24 mouse cellular contexts compared by ENCODE assay signal in the genomic region with DNA sequence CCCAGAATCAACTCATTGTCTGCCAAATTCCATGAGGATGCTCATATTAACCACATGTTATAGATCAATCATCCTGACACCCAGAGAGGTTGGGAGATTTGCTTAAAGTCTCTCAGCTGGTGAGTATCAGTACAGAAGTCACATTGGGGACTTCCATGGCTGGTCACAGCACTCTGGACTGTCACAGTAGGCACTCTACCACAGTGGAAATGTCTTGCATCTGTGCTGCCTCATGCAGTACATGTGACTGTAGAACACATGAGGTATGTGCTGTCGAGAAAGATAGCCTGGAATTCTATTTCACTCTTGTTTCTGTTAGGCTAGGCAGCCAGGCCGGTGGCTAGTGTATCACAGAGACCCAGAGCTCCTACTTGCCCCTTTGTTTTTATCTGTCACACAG. TPM values are rescaled to one million over a fixed set of nuclear protein-coding genes. Genes with fewer than 3 reads are reported as not detected.
DNase-seq lines count a peak whose midpoint lies in the region; ATAC-seq lines count a peak whose summit lies in the region.
"Had no signal": no experiment of that assay in that cellular context is flagged by ENCODE, and none has a peak within 500 bp of the region (broad histone marks: within the 10 kb centered on the region; RNA-seq: fewer than 3 reads in every experiment).

No protein-coding gene starts in this region.

- 49% methylated on average over 2 of the region's 2 CpGs for WGBS in heart, embryonic 11.5 days (ENCODE audit: insufficient replicate concordance)

- peak; percentile 59 for DNase-seq in heart, adult 11 months
- peak; percentile 37 for DNase-seq in induced T-regulatory cell, adult 2 months (ENCODE audit: low read depth)
- peak; percentile 36 to 49 for DNase-seq in natural killer cell, adult 2 months (ENCODE audit: low spot score in 2 of 2)
- DNase-seq in layer of hippocampus, postnatal 14 days (ENCODE audit: low spot score in 2 of 2): no peak
- DNase-seq: adrenal gland, postnatal 10 days; adrenal gland, postnatal 36 days; cerebellum, adult 11-12 months; cerebellum, adult 9-10 months; cerebellum, postnatal 14 days; gastrocnemius, postnatal 25 days; heart, adult 2 months had no signal

- no peak for ATAC-seq in heart, embryonic 11.5 days (replicated peaks; ENCODE audit: insufficient number of reproducible peaks, low FRiP score, low TSS enrichment)
- no peak for ATAC-seq in cerebellum, adult (ENCODE audit: insufficient number of reproducible peaks, low FRiP score, low TSS enrichment)
- ATAC-seq: forebrain, embryonic 15.5 days; intestine, embryonic 15.5 days; Patski had no signal

- no peaks in the 10 kb centered on the region for H3K36me3 ChIP-seq in heart, embryonic 11.5 days (ENCODE audit: control insufficient read depth, insufficient read depth, low read length)
- H3K36me3 ChIP-seq: forebrain, embryonic 10.5 days; forebrain, embryonic 15.5 days; G1E; heart, embryonic 10.5 days; hindbrain, embryonic 12.5 days; hindbrain, embryonic 15.5 days; intestine, embryonic 15.5 days had no signal

- no peak overlapping the region for H3K4me2 ChIP-seq in heart, embryonic 11.5 days
- H3K4me2 ChIP-seq: forebrain, embryonic 15.5 days; hindbrain, embryonic 12.5 days; hindbrain, embryonic 15.5 days; intestine, embryonic 15.5 days had no signal

- no peak overlapping the region for H3K27ac ChIP-seq in heart, embryonic 11.5 days (ENCODE audit: low read depth, low read length)
- H3K27ac ChIP-seq: forebrain, embryonic 10.5 days; forebrain, embryonic 15.5 days; heart, adult 2 months; heart, embryonic 10.5 days; hindbrain, embryonic 12.5 days; hindbrain, embryonic 15.5 days; intestine, embryonic 15.5 days had no signal

- H3K9me3 ChIP-seq in heart, embryonic 11.5 days (replicated peaks; ENCODE audit: control insufficient read depth, low read length): no peaks in the 10 kb centered on the region
- H3K9me3 ChIP-seq: forebrain, embryonic 10.5 days; forebrain, embryonic 15.5 days; heart, embryonic 10.5 days; hindbrain, embryonic 12.5 days; hindbrain, embryonic 15.5 days; intestine, embryonic 15.5 days had no signal

- no peak overlapping the region for H3K4me3 ChIP-seq in heart, embryonic 11.5 days (ENCODE audit: low read depth, low read length)
- H3K4me3 ChIP-seq: forebrain, embryonic 10.5 days; forebrain, embryonic 15.5 days; heart, adult 2 months; heart, embryonic 10.5 days; hindbrain, embryonic 12.5 days; hindbrain, embryonic 15.5 days; intestine, embryonic 15.5 days had no signal

- H3K9ac ChIP-seq in heart, embryonic 11.5 days (ENCODE audit: low read depth, low read length): no peak overlapping the region
- H3K9ac ChIP-seq: forebrain, embryonic 15.5 days; hindbrain, embryonic 12.5 days; hindbrain, embryonic 15.5 days; intestine, embryonic 15.5 days had no signal

- H3K4me1 ChIP-seq in heart, embryonic 11.5 days (ENCODE audit: control insufficient read depth, insufficient read depth, low read length): no peaks in the 10 kb centered on the region
- H3K4me1 ChIP-seq: forebrain, embryonic 15.5 days; hindbrain, embryonic 12.5 days; hindbrain, embryonic 15.5 days; intestine, embryonic 15.5 days had no signal

- no peaks in the 10 kb centered on the region for H3K27me3 ChIP-seq in heart, embryonic 11.5 days (ENCODE audit: control insufficient read depth, insufficient read depth, low read length)
- H3K27me3 ChIP-seq: forebrain, embryonic 15.5 days; hindbrain, embryonic 12.5 days; hindbrain, embryonic 15.5 days; intestine, embryonic 15.5 days had no signal

RNA-seq across cellular contexts. Expression of gene Lcp2, which starts 11.9 kb away (rescaled TPM):
- polyA plus RNA-seq in heart, embryonic 11.5 days (2014; fragmentation: Nextera tagmentation; extraction: Ambion mirVana): 1.7 and 1.9 TPM in 2 replicates
- 1 to 10 TPM; 4.1 to 5.1 TPM for total RNA-seq in layer of hippocampus, postnatal 14 days (2021)
- polyA plus RNA-seq: Patski had no signal

RNA-seq across cellular contexts. Expression of gene Kcnip1, which starts 41.8 kb away (rescaled TPM):
- 0.44 and 0.77 TPM in 2 replicates for polyA plus RNA-seq in heart, embryonic 11.5 days (2014; fragmentation: Nextera tagmentation; extraction: Ambion mirVana)
- 10 to 100 TPM; 30.6 to 31.3 TPM for total RNA-seq in layer of hippocampus, postnatal 14 days (2021)
- total RNA-seq: gastrocnemius, adult 8-10 months; gastrocnemius, postnatal 25 days; heart, postnatal 25 days; hematopoietic stem cell, adult 5-6 weeks had no signal
- polyA plus RNA-seq: G1E, Patski had no signal

Comparison
In these comparisons a context has a peak if more than half of its experiments do, and no peak if none do; other contexts are left out.
1. DNase-seq: peak in heart, adult 11 months (single experiment), induced T-regulatory cell, adult 2 months (single experiment) and natural killer cell, adult 2 months (2 of 2); none in layer of hippocampus, postnatal 14 days (0 of 2).